In genomic region chr19:34345616-34346267, GRCm38 (mm10) we compare ENCODE assay signal across 7 mouse cellular contexts. TPM values are rescaled to one million over a fixed set of nuclear protein-coding genes. Genes with fewer than 3 reads are reported as not detected.
DNase-seq lines count a peak whose midpoint lies in the region; ATAC-seq lines count a peak whose summit lies in the region.

No protein-coding gene starts in this region.

- no peak overlapping the region for H3K9ac ChIP-seq in limb, embryonic 11.5 days (ENCODE audit: low read length)
- H3K9ac ChIP-seq in embryonic facial prominence, embryonic 14.5 days (ENCODE audit: low read depth, low read length): no peak overlapping the region

- no peak overlapping the region for H3K27ac ChIP-seq in limb, embryonic 11.5 days (replicated peaks; ENCODE audit: low read depth, low read length)
- H3K27ac ChIP-seq in limb, embryonic 10.5 days: no peak overlapping the region
- peak overlapping the region; percentile 82 for H3K27ac ChIP-seq in embryonic facial prominence, embryonic 14.5 days (replicated peaks; ENCODE audit: low read depth, low read length)

- no peak for ATAC-seq in limb, embryonic 11.5 days (ENCODE audit: insufficient number of reproducible peaks, low FRiP score, low TSS enrichment, low read depth)
- ATAC-seq in embryonic facial prominence, embryonic 14.5 days (ENCODE audit: low read depth): peak; percentile 88

- 47% methylated on average over 8 of the region's 8 CpGs for WGBS in limb, embryonic 11.5 days
- WGBS in limb, embryonic 10.5 days: 62% methylated on average over 8 of the region's 8 CpGs
- 16% methylated on average over 8 of the region's 8 CpGs for WGBS in embryonic facial prominence, embryonic 14.5 days

- H3K4me1 ChIP-seq in limb, embryonic 11.5 days (ENCODE audit: control insufficient read depth, insufficient read depth, low read length): no peaks in the 10 kb centered on the region
- H3K4me1 ChIP-seq in limb, embryonic 10.5 days: peaks cover 12% of the 10 kb centered on the region
- 0 out of 2 replicates have a peak, but pooled peaks cover 3% of the 10 kb centered on the region for H3K4me1 ChIP-seq in embryonic facial prominence, embryonic 14.5 days (ENCODE audit: control insufficient read depth, insufficient read depth, low read length)

- no peak overlapping the region for H3K4me3 ChIP-seq in limb, embryonic 11.5 days (ENCODE audit: low read depth, low read length)
- H3K4me3 ChIP-seq in limb, embryonic 10.5 days: no peak overlapping the region
- no peak overlapping the region for H3K4me3 ChIP-seq in embryonic facial prominence, embryonic 14.5 days (ENCODE audit: low read depth, low read length)

- peak; percentile 29 for DNase-seq in limb, embryonic 11.5 days (ENCODE audit: low spot score)
- no peak for DNase-seq in limb, embryonic 10.5 days (ENCODE audit: low spot score)
- DNase-seq in cerebellum, adult 9-10 months: peak; percentile 44
- peak; percentile 91 for DNase-seq in embryonic facial prominence, embryonic 14.5 days (ENCODE audit: low spot score)
- peak; percentile 9 for DNase-seq in layer of hippocampus, adult 9-11 months
- no peak for DNase-seq in urinary bladder, adult 18-20 months (ENCODE audit: low spot score in 2 of 2)
- DNase-seq in spleen, adult 18-20 months: no peak

- no peaks in the 10 kb centered on the region for H3K36me3 ChIP-seq in limb, embryonic 11.5 days (ENCODE audit: control insufficient read depth, insufficient read depth, low read length)
- no peaks in the 10 kb centered on the region for H3K36me3 ChIP-seq in limb, embryonic 10.5 days
- no peaks in the 10 kb centered on the region for H3K36me3 ChIP-seq in embryonic facial prominence, embryonic 14.5 days (ENCODE audit: control insufficient read depth, insufficient read depth, low read length)

- no peaks in the 10 kb centered on the region for H3K27me3 ChIP-seq in limb, embryonic 11.5 days (ENCODE audit: control insufficient read depth, insufficient read depth, low read length)
- H3K27me3 ChIP-seq in limb, embryonic 10.5 days (ENCODE audit: low read depth, poor library complexity, severe bottlenecking): no peaks in the 10 kb centered on the region
- H3K27me3 ChIP-seq in embryonic facial prominence, embryonic 14.5 days (replicated peaks; ENCODE audit: control insufficient read depth, insufficient read depth, low read length): no peaks in the 10 kb centered on the region

- no peak overlapping the region for H3K4me2 ChIP-seq in limb, embryonic 11.5 days (ENCODE audit: low read depth, severe bottlenecking)
- peak overlapping the region; percentile 10; the same call in 1 of the 2 replicates for H3K4me2 ChIP-seq in embryonic facial prominence, embryonic 14.5 days (ENCODE audit: low read depth, low read length)

- no peaks in the 10 kb centered on the region for H3K9me3 ChIP-seq in limb, embryonic 11.5 days (ENCODE audit: control insufficient read depth, low read length)
- no peaks in the 10 kb centered on the region for H3K9me3 ChIP-seq in limb, embryonic 10.5 days (replicated peaks)
- no peaks in the 10 kb centered on the region for H3K9me3 ChIP-seq in embryonic facial prominence, embryonic 14.5 days (ENCODE audit: control insufficient read depth, low read length)

RNA-seq across cellular contexts. Expression of gene Fas, which starts 55.3 kb away (rescaled TPM):
- polyA plus RNA-seq in limb, embryonic 11.5 days (2014; fragmentation: Nextera tagmentation; extraction: Ambion mirVana): 0.44 and 0.72 TPM in 2 replicates
- 0.53 and 0.94 TPM in 2 replicates for polyA plus RNA-seq in limb, embryonic 10.5 days (2016; fragmentation: Nextera tagmentation; extraction: Ambion mirVana)
- polyA plus RNA-seq in embryonic facial prominence, embryonic 14.5 days (2014; fragmentation: Nextera tagmentation; extraction: Ambion mirVana): 5.5 and 5.6 TPM in 2 replicates

Comparison
In these comparisons a context has a peak if more than half of its experiments do, and no peak if none do; other contexts are left out.
1. DNase-seq: peak in limb, embryonic 11.5 days (single experiment), cerebellum, adult 9-10 months (single experiment), embryonic facial prominence, embryonic 14.5 days (single experiment) and layer of hippocampus, adult 9-11 months (single experiment); none in limb, embryonic 10.5 days (single experiment), urinary bladder, adult 18-20 months (0 of 2) and spleen, adult 18-20 months (0 of 2).